Mouse (Mus musculus) G1E (cell line): Measurements from ENCODE around the gene Lrba. TPM values are rescaled to one million over a fixed set of nuclear protein-coding genes. Genes with fewer than 3 reads are reported as not detected.
A peak's percentile ranks its signal among the peaks of the same experiment; 100 is the strongest.

Source experiments
- ATAC-seq: 2 replicates; pipeline ENCODE4 v1.8.0; 2016; ENCODE audit warnings: mild to moderate bottlenecking; ENCODE audit not compliant: insufficient number of reproducible peaks, poor library complexity, low FRiP score, severe bottlenecking; ENCODE audit errors: extremely low read depth
- DNase-seq: peaks from one replicate; pipeline ENCODE4 v3.0.0; 2012; ENCODE audit warnings: low spot score
- H3K27me3 ChIP-seq: 2 replicates; pipeline ENCODE4 v1.6.1; 2012; ENCODE audit warnings: mild to moderate bottlenecking, low read length, inconsistent platforms; ENCODE audit not compliant: insufficient read depth
- H3K36me3 ChIP-seq: replicated peaks from 2 replicates; pipeline ENCODE3; 2012; ENCODE audit warnings: mild to moderate bottlenecking, inconsistent platforms
- H3K4me1 ChIP-seq: 2 replicates; pipeline ENCODE4 v1.6.1; 2012; ENCODE audit warnings: low read depth, low read length, inconsistent platforms, mixed read lengths; ENCODE audit not compliant: insufficient read depth
- H3K4me3 ChIP-seq: 2 replicates; pipeline ENCODE4 v1.5.1; 2012; ENCODE audit warnings: low read depth, mild to moderate bottlenecking, inconsistent platforms, low read length, moderate library complexity, mixed read lengths
- H3K9me3 ChIP-seq: replicated peaks from 2 replicates; pipeline ENCODE4 v1.6.1; 2012; ENCODE audit warnings: inconsistent platforms
- CTCF ChIP-seq: IDR thresholded peaks from 2 replicates; pipeline ENCODE4 v1.5.1; 2012; ENCODE audit warnings: low read depth, low read length, inconsistent platforms, mixed read lengths
- GATA1 ChIP-seq: IDR thresholded peaks from 2 replicates; pipeline ENCODE4 v1.6.1; 2012; ENCODE audit warnings: borderline replicate concordance, low read length, inconsistent platforms, mixed read lengths
- GATA2 ChIP-seq: IDR thresholded peaks from 2 replicates; pipeline ENCODE4 v1.6.1; 2012; ENCODE audit warnings: low read depth, low read length, inconsistent platforms, borderline replicate concordance
- POLR2AphosphoS5 ChIP-seq: IDR thresholded peaks from 2 replicates; pipeline ENCODE4 v1.6.1; 2012; ENCODE audit warnings: low read depth, low read length, inconsistent platforms; ENCODE audit not compliant: insufficient replicate concordance
- TAL1 ChIP-seq: conservative IDR thresholded peaks from 2 replicates; pipeline ENCODE4 v1.6.1; 2012; ENCODE audit warnings: low read depth, low read length, inconsistent platforms, mixed read lengths
- polyA plus RNA-seq: library from polyadenylated mRNA; stranded (reverse); fragments of >175 nt; gene quantifications from 2 replicates; pipeline ENCODE4 v1.2.3, GENCODE M21; 2012
- total RNA-seq, 2 experiments: library from RNA; stranded (forward) in 1 of 2; stranded (reverse) in 1 of 2; fragments of 200-1000 nt in 1 of 2; fragments of >200 nt in 1 of 2; fragmentation: Nextera tagmentation in 1 of 2; gene quantifications; 2 replicates each; pipeline ENCODE4 v1.2.3; 2014 to 2017

Gene Lrba
- total and polyA plus RNA-seq, 3 experiments = 6.1 to 34.4 (median 30.4) TPM

GRCm38 (mm10) chr3:86799041-86799440 is 574.6 kb downstream of the Lrba start:
- no peaks in the 10 kb centered on the region for H3K9me3 ChIP-seq

GRCm38 (mm10) chr3:86800841-86801240 is 576.4 kb downstream of the Lrba start:
- no peak overlapping the region for H3K4me3 ChIP-seq
- DNase-seq (no peak), ATAC-seq (no peak)
- no peaks in the 10 kb centered on the region for H3K9me3 ChIP-seq
- peaks cover 21% of the 10 kb centered on the region for H3K27me3 ChIP-seq
- H3K4me1 ChIP-seq = peaks cover 20% of the 10 kb centered on the region
- TF ChIP-seq GATA2 (no peak), GATA1 (no peak), CTCF (no peak), TAL1 (no peak), POLR2AphosphoS5 (no peak)
- H3K36me3 ChIP-seq = no peaks in the 10 kb centered on the region

More at GRCm38 (mm10) chr3:86799041-86799440, 574.6 kb downstream of the Lrba start:
- no peaks in the 10 kb centered on the region for H3K36me3 ChIP-seq
- peaks cover 17% of the 10 kb centered on the region for H3K27me3 ChIP-seq
- peaks cover 20% of the 10 kb centered on the region for H3K4me1 ChIP-seq
- DNase-seq (no peak), ATAC-seq (no peak)
- no peak for TF ChIP-seq TAL1
- TF ChIP-seq GATA1 = no peak
- TF ChIP-seq POLR2AphosphoS5 = no peak
- TF ChIP-seq GATA2 = no peak
- TF ChIP-seq CTCF = no peak
- no peak overlapping the region for H3K4me3 ChIP-seq

GRCm38 (mm10) chr3:86802825-86803224 is 578.3 kb downstream of the Lrba start:
- DNase-seq = no peak
- no peak overlapping the region for H3K4me3 ChIP-seq
- TF ChIP-seq GATA2 = no peak
- no peak for TF ChIP-seq TAL1
- no peak for TF ChIP-seq POLR2AphosphoS5
- TF ChIP-seq GATA1 = no peak
- no peak for TF ChIP-seq CTCF
- peaks cover 11% of the 10 kb centered on the region for H3K4me1 ChIP-seq
- H3K36me3 ChIP-seq = no peaks in the 10 kb centered on the region
- H3K9me3 ChIP-seq = no peaks in the 10 kb centered on the region
- H3K27me3 ChIP-seq = peaks cover 19% of the 10 kb centered on the region
- no peak for ATAC-seq

- Histone ChIP-seq H3K27me3 (peaks cover 12% of the 10 kb centered on the region), H3K4me1 (peaks cover 4% of the 10 kb centered on the region), H3K9me3 (no peaks in the 10 kb centered on the region), H3K4me3 (no peak overlapping the region), H3K36me3 (no peaks in the 10 kb centered on the region)
- no peak for ATAC-seq
- TF ChIP-seq GATA1 = no peak
- no peak for TF ChIP-seq POLR2AphosphoS5
- TF ChIP-seq CTCF = no peak
- no peak for TF ChIP-seq TAL1
- TF ChIP-seq GATA2 = no peak
- DNase-seq = no peak
Observed at GRCm38 (mm10) chr3:86804265-86804664, 579.8 kb downstream of the Lrba start.

- DNase-seq = no peak
- Histone ChIP-seq H3K36me3 (no peaks in the 10 kb centered on the region), H3K4me1 (peaks cover 2% of the 10 kb centered on the region), H3K4me3 (no peak overlapping the region), H3K27me3 (peaks cover 14% of the 10 kb centered on the region), H3K9me3 (no peaks in the 10 kb centered on the region)
- ATAC-seq = no peak
- TF ChIP-seq GATA2 (no peak), TAL1 (no peak), CTCF (no peak), POLR2AphosphoS5 (no peak), GATA1 (no peak)
Observed at GRCm38 (mm10) chr3:86806834-86807233, 582.4 kb downstream of the Lrba start.

- no peak for DNase-seq
- peaks cover 3% of the 10 kb centered on the region for H3K4me1 ChIP-seq
- TF ChIP-seq TAL1 (no peak), CTCF (peak; percentile 52; the same call in 1 of the 2 replicates)
- no peaks in the 10 kb centered on the region for H3K36me3 ChIP-seq
- ATAC-seq = no peak
- no peaks in the 10 kb centered on the region for H3K9me3 ChIP-seq
- H3K27me3 ChIP-seq = peaks cover 16% of the 10 kb centered on the region; the same call in 1 of the 2 replicates
- H3K4me3 ChIP-seq = no peak overlapping the region
Observed at GRCm38 (mm10) chr3:86807750-86808467, 583.4 kb downstream of the Lrba start.

GRCm38 (mm10) chr3:86809199-86809598 is 584.7 kb downstream of the Lrba start:
- Histone ChIP-seq H3K36me3 (no peaks in the 10 kb centered on the region), H3K4me3 (no peak overlapping the region), H3K4me1 (peaks cover 3% of the 10 kb centered on the region), H3K27me3 (peaks cover 13% of the 10 kb centered on the region; the same call in 1 of the 2 replicates), H3K9me3 (no peaks in the 10 kb centered on the region)
- TF ChIP-seq GATA1 = no peak
- no peak for TF ChIP-seq CTCF
- no peak for TF ChIP-seq GATA2
- no peak for TF ChIP-seq POLR2AphosphoS5
- no peak for TF ChIP-seq TAL1
- DNase-seq (no peak), ATAC-seq (no peak)
